Mouse (Mus musculus) liver, embryonic 12.5 days (tissue): ENCODE data around the gene Kif6. TPM values are rescaled to one million over a fixed set of nuclear protein-coding genes. Genes with fewer than 3 reads are reported as not detected.

Experiments used
- ATAC-seq: fragments of 200-750 bp; cut with Nextera tagmentation; 2 replicates; pipeline ENCODE4 v1.8.0; 2017; ENCODE audit warnings: moderate number of reproducible peaks, mild to moderate bottlenecking, moderate library complexity
- H3K27ac ChIP-seq: fragments of 300-500 bp; sonication (generic); 2 replicates; pipeline ENCODE4 v1.5.1; 2016; ENCODE audit warnings: mild to moderate bottlenecking
- H3K27me3 ChIP-seq: fragments of 300-500 bp; sonication (generic); replicated peaks from 2 replicates; pipeline ENCODE4 v1.6.1; 2016; ENCODE audit warnings: mild to moderate bottlenecking, moderate library complexity
- H3K36me3 ChIP-seq: fragments of 300-500 bp; sonication (generic); 2 replicates; pipeline ENCODE4 v1.6.1; 2016; ENCODE audit warnings: mild to moderate bottlenecking, moderate library complexity
- H3K4me1 ChIP-seq: fragments of 300-500 bp; sonication (generic); 2 replicates; pipeline ENCODE4 v1.6.1; 2016
- H3K4me2 ChIP-seq: fragments of 300-500 bp; sonication (generic); 2 replicates; pipeline ENCODE4 v1.6.1; 2016; ENCODE audit warnings: mild to moderate bottlenecking, moderate library complexity
- H3K4me3 ChIP-seq: fragments of 300-500 bp; sonication (generic); 2 replicates; pipeline ENCODE4 v1.5.1; 2016; ENCODE audit warnings: mild to moderate bottlenecking, moderate library complexity
- H3K9ac ChIP-seq: fragments of 300-500 bp; sonication (generic); 2 replicates; pipeline ENCODE4 v1.6.1; 2016; ENCODE audit warnings: mild to moderate bottlenecking, moderate library complexity
- H3K9me3 ChIP-seq: fragments of 300-500 bp; sonication (generic); replicated peaks from 2 replicates; pipeline ENCODE4 v1.6.1; 2016; ENCODE audit warnings: mild to moderate bottlenecking, moderate library complexity
- WGBS: fragments of 180-500 bp; shearing (Covaris S2); methylation state at CpG from one replicate; pipeline ENCODE4 v1.1.7; 2016; ENCODE audit not compliant: insufficient replicate concordance; 5-methylcytosine and 5-hydroxymethylcytosine counted together
- polyA plus RNA-seq: library from polyadenylated mRNA; unstranded; fragments of >200 nt; fragmentation: Nextera tagmentation; extraction: Ambion mirVana; gene quantifications from 2 replicates; pipeline ENCODE4 v1.2.1, GENCODE M21; 2016

Kif6 gene
- polyA plus RNA-seq, 1 experiment from 2014 or later = 0.44 TPM

GRCm38 (mm10) chr17:49777115-49777839, 162.3 kb downstream of the Kif6 start:
- no peaks in the 10 kb centered on the region for H3K27me3 ChIP-seq
- H3K36me3 ChIP-seq = no peaks in the 10 kb centered on the region
- H3K4me1 ChIP-seq = no peaks in the 10 kb centered on the region
- no peak overlapping the region for H3K4me2 ChIP-seq
- H3K9me3 ChIP-seq = no peaks in the 10 kb centered on the region
- no peak overlapping the region for H3K27ac ChIP-seq
- no peak for ATAC-seq
- no peak overlapping the region for H3K9ac ChIP-seq
- no peak overlapping the region for H3K4me3 ChIP-seq
- WGBS = 61% methylated on average over 13 of the region's 13 CpGs

- Histone ChIP-seq H3K4me1 (no peaks in the 10 kb centered on the region), H3K4me2 (no peak overlapping the region), H3K9ac (no peak overlapping the region), H3K9me3 (no peaks in the 10 kb centered on the region), H3K4me3 (no peak overlapping the region), H3K36me3 (no peaks in the 10 kb centered on the region), H3K27me3 (no peaks in the 10 kb centered on the region), H3K27ac (no peak overlapping the region)
- WGBS = 52% methylated on average over 4 of the region's 4 CpGs
- ATAC-seq = no peak
Measured at GRCm38 (mm10) chr17:49779066-49779465, 164.1 kb downstream of the Kif6 start.

- H3K4me2 ChIP-seq = no peak overlapping the region
- 60% methylated on average over 3 of the region's 3 CpGs for WGBS
- no peak overlapping the region for H3K9ac ChIP-seq
- no peaks in the 10 kb centered on the region for H3K27me3 ChIP-seq
- ATAC-seq = no peak
- H3K4me1 ChIP-seq = no peaks in the 10 kb centered on the region
- H3K9me3 ChIP-seq = no peaks in the 10 kb centered on the region
- H3K27ac ChIP-seq = no peak overlapping the region
- no peaks in the 10 kb centered on the region for H3K36me3 ChIP-seq
- no peak overlapping the region for H3K4me3 ChIP-seq
Measured at GRCm38 (mm10) chr17:49779576-49779975, 164.6 kb downstream of the Kif6 start.

GRCm38 (mm10) chr17:49785851-49786250, 170.9 kb downstream of the Kif6 start:
- Histone ChIP-seq H3K9me3 (no peaks in the 10 kb centered on the region), H3K27ac (no peak overlapping the region), H3K4me3 (no peak overlapping the region), H3K27me3 (no peaks in the 10 kb centered on the region), H3K4me1 (no peaks in the 10 kb centered on the region), H3K4me2 (no peak overlapping the region), H3K9ac (no peak overlapping the region), H3K36me3 (no peaks in the 10 kb centered on the region)
- WGBS = 70% methylated on average over 5 of the region's 5 CpGs
- ATAC-seq = no peak

- Histone ChIP-seq H3K9me3 (no peaks in the 10 kb centered on the region), H3K4me3 (no peak overlapping the region), H3K4me1 (no peaks in the 10 kb centered on the region), H3K27me3 (no peaks in the 10 kb centered on the region), H3K27ac (no peak overlapping the region), H3K4me2 (no peak overlapping the region), H3K36me3 (no peaks in the 10 kb centered on the region), H3K9ac (no peak overlapping the region)
- no peak for ATAC-seq
- 56% methylated on average over 9 of the region's 9 CpGs for WGBS
Measured at GRCm38 (mm10) chr17:49787351-49787750, 172.4 kb downstream of the Kif6 start.

GRCm38 (mm10) chr17:49788187-49788974, 173.4 kb downstream of the Kif6 start:
- Histone ChIP-seq H3K4me2 (no peak overlapping the region), H3K27me3 (no peaks in the 10 kb centered on the region), H3K4me1 (no peaks in the 10 kb centered on the region), H3K36me3 (no peaks in the 10 kb centered on the region), H3K27ac (no peak overlapping the region), H3K4me3 (no peak overlapping the region), H3K9me3 (no peaks in the 10 kb centered on the region), H3K9ac (no peak overlapping the region)
- WGBS = 45% methylated on average over 7 of the region's 7 CpGs
- no peak for ATAC-seq

GRCm38 (mm10) chr17:49791546-49791945, 176.6 kb downstream of the Kif6 start:
- Histone ChIP-seq H3K36me3 (no peaks in the 10 kb centered on the region), H3K9me3 (no peaks in the 10 kb centered on the region), H3K4me3 (no peak overlapping the region), H3K27me3 (no peaks in the 10 kb centered on the region), H3K4me2 (no peak overlapping the region), H3K9ac (no peak overlapping the region), H3K27ac (no peak overlapping the region), H3K4me1 (no peaks in the 10 kb centered on the region)
- no peak for ATAC-seq
- WGBS = 80% methylated on average over 5 of the region's 5 CpGs

GRCm38 (mm10) chr17:49792217-49792743, 177.3 kb downstream of the Kif6 start:
- no peak for ATAC-seq
- H3K4me1 ChIP-seq = no peaks in the 10 kb centered on the region
- 71% methylated on average over 10 of the region's 10 CpGs for WGBS

GRCm38 (mm10) chr17:49792946-49793345, 178.0 kb downstream of the Kif6 start:
- no peak overlapping the region for H3K4me3 ChIP-seq
- 65% methylated on average over 1 of the region's 1 CpGs for WGBS
- no peaks in the 10 kb centered on the region for H3K27me3 ChIP-seq
- no peak overlapping the region for H3K4me2 ChIP-seq
- no peaks in the 10 kb centered on the region for H3K4me1 ChIP-seq
- no peaks in the 10 kb centered on the region for H3K9me3 ChIP-seq
- ATAC-seq = no peak
- H3K9ac ChIP-seq = no peak overlapping the region
- H3K27ac ChIP-seq = no peak overlapping the region
- H3K36me3 ChIP-seq = no peaks in the 10 kb centered on the region

More at GRCm38 (mm10) chr17:49792217-49792743, 177.3 kb downstream of the Kif6 start:
- Histone ChIP-seq H3K9ac (no peak overlapping the region), H3K27me3 (no peaks in the 10 kb centered on the region), H3K27ac (no peak overlapping the region), H3K9me3 (no peaks in the 10 kb centered on the region), H3K4me3 (no peak overlapping the region), H3K36me3 (no peaks in the 10 kb centered on the region), H3K4me2 (no peak overlapping the region)

- no peaks in the 10 kb centered on the region for H3K27me3 ChIP-seq
- H3K27ac ChIP-seq = no peak overlapping the region
- no peaks in the 10 kb centered on the region for H3K9me3 ChIP-seq
- H3K9ac ChIP-seq = no peak overlapping the region
- no peak for ATAC-seq
- no peak overlapping the region for H3K4me2 ChIP-seq
- no peak overlapping the region for H3K4me3 ChIP-seq
- H3K36me3 ChIP-seq = no peaks in the 10 kb centered on the region
- no peaks in the 10 kb centered on the region for H3K4me1 ChIP-seq
- 72% methylated on average over 3 of the region's 3 CpGs for WGBS
Measured at GRCm38 (mm10) chr17:49793965-49794364, 179.0 kb downstream of the Kif6 start.

- Histone ChIP-seq H3K36me3 (no peaks in the 10 kb centered on the region), H3K4me2 (no peak overlapping the region), H3K9me3 (no peaks in the 10 kb centered on the region), H3K4me1 (no peaks in the 10 kb centered on the region), H3K27ac (no peak overlapping the region), H3K4me3 (no peak overlapping the region), H3K9ac (no peak overlapping the region), H3K27me3 (no peaks in the 10 kb centered on the region)
- no peak for ATAC-seq
- 65% methylated on average over 3 of the region's 3 CpGs for whole genome bisulfite sequencing
Measured at GRCm38 (mm10) chr17:49795241-49795640, 180.3 kb downstream of the Kif6 start.

GRCm38 (mm10) chr17:49796116-49796515, 181.2 kb downstream of the Kif6 start:
- WGBS = 58% methylated on average over 3 of the region's 3 CpGs
- no peak for ATAC-seq
- no peak overlapping the region for H3K27ac ChIP-seq

More at GRCm38 (mm10) chr17:49796116-49796515, 181.2 kb downstream of the Kif6 start:
- no peaks in the 10 kb centered on the region for H3K27me3 ChIP-seq
- no peaks in the 10 kb centered on the region for H3K9me3 ChIP-seq
- H3K4me3 ChIP-seq = no peak overlapping the region
- no peaks in the 10 kb centered on the region for H3K36me3 ChIP-seq
- H3K4me1 ChIP-seq = no peaks in the 10 kb centered on the region
- no peak overlapping the region for H3K4me2 ChIP-seq
- H3K9ac ChIP-seq = no peak overlapping the region
